Mouse (Mus musculus): ENCODE measurements around the gene Gm17571. TPM values are rescaled to one million over a fixed set of nuclear protein-coding genes. Genes with fewer than 3 reads are reported as not detected.
A peak's percentile ranks its signal among the peaks of the same experiment; 100 is the strongest.

The Gm17571 gene
- polyA plus RNA-seq, 1 experiment from 2014 or later: not detected

DNA sequence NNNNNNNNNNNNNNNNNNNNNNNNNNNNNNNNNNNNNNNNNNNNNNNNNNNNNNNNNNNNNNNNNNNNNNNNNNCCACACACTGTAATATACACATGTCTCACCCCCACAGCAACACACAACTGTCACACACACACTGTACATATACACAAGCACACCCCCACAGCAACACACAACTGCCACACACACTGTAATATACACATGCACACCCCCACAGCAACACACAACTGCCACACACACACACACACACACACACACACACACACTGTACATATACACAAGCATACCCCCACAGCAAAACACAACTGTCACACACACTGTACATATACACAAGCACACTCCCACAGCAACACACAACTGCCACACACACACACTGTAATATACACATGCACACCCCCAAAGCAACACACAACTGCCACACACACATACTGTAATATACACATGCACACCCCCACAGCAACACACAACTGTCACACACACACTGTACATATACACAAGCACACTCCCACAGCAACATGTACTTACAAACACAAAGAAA is 32.3 kb downstream of the Gm17571 start:
- ATAC-seq (ENCODE audit: low FRiP score): no peak

More for the DNA sequence above, 32.3 kb downstream of the Gm17571 start:
- Histone ChIP-seq H3K36me3 (ENCODE audit: control insufficient read depth, insufficient read depth, low read length) (peaks cover 4% of the 10 kb centered on the region; the same call in 1 of the 2 replicates), H3K4me1 (ENCODE audit: control insufficient read depth, insufficient read depth, low read length) (no peaks in the 10 kb centered on the region), H3K27me3 (ENCODE audit: control insufficient read depth, insufficient read depth, low read length) (no peaks in the 10 kb centered on the region), H3K4me3 (ENCODE audit: low read depth, low read length) (no peak overlapping the region), H3K9me3 (ENCODE audit: control insufficient read depth, low read length) (no peaks in the 10 kb centered on the region), H3K9ac (ENCODE audit: low read length) (no peak overlapping the region), H3K27ac (ENCODE audit: low read depth, low read length) (no peak overlapping the region), H3K4me2 (no peak overlapping the region)
- DNase-seq (ENCODE audit: low spot score, missing footprints): peak; percentile 82

Other genes starting within 250 kb of the Gm17571 start
- gene Jrkl, start 200.9 kb downstream of the Gm17571 start, polyA plus RNA-seq (2014; fragmentation: Nextera tagmentation; extraction: Ambion mirVana): 9.5 and 9.7 TPM in 2 replicates
- gene Ccdc82, start 199.8 kb downstream of the Gm17571 start, polyA plus RNA-seq (2014; fragmentation: Nextera tagmentation; extraction: Ambion mirVana): 12.8 and 16.0 TPM in 2 replicates
- 10.3 and 10.7 TPM in 2 replicates for gene Maml2, start 148.8 kb downstream of the Gm17571 start, polyA plus RNA-seq (2014; fragmentation: Nextera tagmentation; extraction: Ambion mirVana)

Measured in midbrain, embryonic 11.5 days (tissue).